Mouse (Mus musculus) small intestine, adult 2 months (tissue): Measurements from ENCODE around the gene Iqub.

ENCODE experiments used
- CTCF ChIP-seq: fragments of 200-500 bp; IDR thresholded peaks from 2 replicates; pipeline ENCODE4 v1.5.1; 2012; ENCODE audit warnings: low read depth, mild to moderate bottlenecking, control low read depth, inconsistent platforms, low read length, moderate library complexity, mixed read lengths; ENCODE audit not compliant: insufficient replicate concordance, insufficient read length; ENCODE audit errors: extremely low read depth
- POLR2A ChIP-seq: fragments of 200-500 bp; IDR thresholded peaks from 2 replicates; pipeline ENCODE4 v1.6.1; 2012; ENCODE audit warnings: low read depth, mild to moderate bottlenecking, control low read depth, inconsistent platforms, low read length, moderate library complexity

- TF ChIP-seq CTCF, result no peak
- TF ChIP-seq POLR2A, result no peak
Observed at GRCm38 (mm10) chr6:24470571-24471132, 44.2 kb downstream of the Iqub start.
